Mouse (Mus musculus) bone marrow macrophage, adult 2 months (primary cell): ENCODE data around the gene M1ap.

ENCODE experiments used
- CTCF ChIP-seq: IDR thresholded peaks from 2 replicates; pipeline ENCODE4 v1.5.1; 2012; ENCODE audit warnings: low read depth, mild to moderate bottlenecking, low read length, moderate library complexity
- POLR2A ChIP-seq: IDR thresholded peaks from 2 replicates; pipeline ENCODE4 v1.6.1; 2012; ENCODE audit warnings: mild to moderate bottlenecking, low read depth, low read length, borderline replicate concordance

DNA sequence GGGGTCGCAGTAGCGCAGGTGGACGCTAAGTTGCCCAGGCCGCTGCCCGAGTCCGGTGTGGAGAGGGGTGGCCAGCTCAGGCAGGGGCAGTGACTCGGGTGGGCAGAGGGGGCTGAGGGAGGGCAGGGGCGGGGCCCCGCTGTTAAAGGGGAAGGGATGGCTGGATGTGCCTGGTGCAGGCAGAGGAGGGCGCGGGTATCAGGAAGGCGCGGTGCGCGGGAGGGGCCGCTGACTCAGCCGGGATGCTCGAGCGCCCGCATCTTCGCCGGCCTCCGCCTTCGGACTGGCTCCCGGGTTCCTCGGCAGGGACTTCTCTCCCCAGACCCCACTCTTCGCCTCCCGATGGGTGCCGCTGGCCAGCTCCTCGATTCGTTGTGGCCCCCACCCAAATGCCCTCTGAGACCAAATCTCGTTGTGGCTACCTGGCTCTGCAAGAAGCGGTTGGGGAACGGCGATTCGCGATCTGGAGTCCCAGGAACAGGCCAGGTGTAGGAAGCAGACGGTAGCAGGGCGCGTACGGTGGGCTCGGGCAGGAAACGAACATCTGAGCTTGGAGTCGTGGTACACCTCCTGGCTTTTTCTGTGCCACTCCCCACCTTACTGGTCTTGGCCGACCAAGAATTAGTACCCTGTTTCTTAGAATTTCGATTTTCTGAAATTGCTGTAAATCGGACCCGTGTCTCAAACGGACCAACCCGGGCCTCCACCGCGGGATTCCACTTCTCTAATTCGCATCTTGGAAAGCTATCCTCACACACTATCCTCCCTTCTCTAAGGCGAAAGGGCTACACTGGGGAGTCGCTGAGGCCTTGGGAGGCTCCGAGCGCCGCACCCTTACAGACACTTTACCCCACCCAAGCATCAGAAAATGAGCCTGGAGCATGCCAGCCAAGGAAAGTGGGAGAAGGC lies 123.9 kb downstream of the M1ap start:
- no peak for TF ChIP-seq CTCF
- TF ChIP-seq POLR2A, result no peak
